Mouse (Mus musculus) macrophage (primary cell): Measurements from ENCODE around the gene Klhl15. TPM values are rescaled to one million over a fixed set of nuclear protein-coding genes. Genes with fewer than 3 reads are reported as not detected.
"Not testable (repeated sequence)": the region's sequence is repeated elsewhere in the genome, so short reads cannot be mapped to it uniquely, and the experiment has no call there.

Experiments used
- H3K27ac ChIP-seq: fragments of 350-480 bp; formaldehyde crosslinking; 2 replicates; pipeline ENCODE4 v1.9.0; 2021
- H3K36me3 ChIP-seq: fragments of 350-480 bp; formaldehyde crosslinking; 2 replicates; pipeline ENCODE4 v1.9.0; 2021; ENCODE audit errors: inconsistent target
- H3K4me3 ChIP-seq: fragments of 350-480 bp; formaldehyde crosslinking; 2 replicates; pipeline ENCODE4 v1.9.0; 2021; ENCODE audit errors: inconsistent target
- H3K79me2 ChIP-seq: fragments of 350-480 bp; formaldehyde crosslinking; 2 replicates; pipeline ENCODE4 v1.9.0; 2021; ENCODE audit errors: inconsistent target
- WGBS: methylation state at CpG from one replicate; pipeline ENCODE4 v1.1.7; 2026; ENCODE audit warnings: inconsistent platforms; ENCODE audit not compliant: missing documents; 5-methylcytosine and 5-hydroxymethylcytosine counted together
- polyA plus RNA-seq: library from polyadenylated mRNA; stranded (reverse); fragments of 250-400 nt; gene quantifications from 3 replicates; pipeline ENCODE4 v1.2.4, GENCODE M21; 2018; ENCODE audit warnings: inconsistent platforms
- total RNA-seq, 78 experiments: library from RNA; depleted of rRNA; stranded (reverse); fragments of 250-400 nt; gene quantifications; 1 replicate in 9 of 78; 2 replicates in 24 of 78; 3 replicates in 43 of 78; 4 replicates in 2 of 78; pipeline ENCODE4 v1.2.4; 2018; ENCODE audit warnings: inconsistent platforms in 56 of 78

Klhl15 gene
- total RNA-seq (2018; cell fraction: chromatin; rRNA removed): 10 to 100 TPM in 17 of 26 experiments, 1 to 10 TPM in 9; 3.6 to 32.9 (median 15.4) TPM
- total RNA-seq (2018; cell fraction: cytosol; rRNA removed): 10 to 100 TPM in 5 of 26 experiments, 1 to 10 TPM in 21; 5.1 to 12.1 (median 7.3) TPM
- total RNA-seq (2018; cell fraction: nucleus; rRNA removed): 10 to 100 TPM in 15 of 26 experiments, 1 to 10 TPM in 11; 4.0 to 30.8 (median 12.1) TPM
- 4.1 to 6.4 TPM (median 4.7 TPM) in 3 replicates for polyA plus RNA-seq

- WGBS: 13% methylated on average over 46 of the region's 70 CpGs
- peaks cover 13% of the 10 kb centered on the region; the same call in 1 of the 2 replicates for H3K79me2 ChIP-seq
- H3K27ac ChIP-seq: no peak within 1 kb of the TSS
- H3K4me3 ChIP-seq: peak within 1 kb of the TSS; percentile 40
- no peaks in the 10 kb centered on the region for H3K36me3 ChIP-seq
Measured at GRCm38 (mm10) chrX:94234532-94235189, at the start of gene Klhl15. Gene Klhl15 (plus strand): TSS chrX:94234599.

DNA sequence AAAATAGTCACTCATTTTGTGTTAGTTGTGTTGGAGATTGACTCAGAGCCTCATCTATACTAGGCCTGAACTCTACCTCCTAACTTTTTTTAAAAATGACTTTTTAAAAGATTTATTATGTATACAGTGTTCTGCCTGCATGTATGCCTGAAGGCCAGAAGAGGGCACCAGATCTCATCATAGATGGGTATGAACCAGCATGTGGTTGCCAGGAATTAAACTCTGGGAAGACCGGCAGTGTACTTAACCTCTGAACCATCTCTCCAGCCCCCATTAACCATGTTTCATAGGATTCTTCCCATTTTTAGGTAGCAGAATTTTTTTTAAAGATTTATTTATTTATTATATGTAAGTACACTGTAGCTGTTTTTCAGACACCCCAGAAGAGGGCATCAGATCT is 49.2 kb upstream of the Klhl15 start:
- Histone ChIP-seq H3K36me3 (no peaks in the 10 kb centered on the region), H3K27ac (no peak overlapping the region), H3K4me3 (no peak overlapping the region), H3K79me2 (no peaks in the 10 kb centered on the region)
- WGBS: 43% methylated on average over 1 of the region's 1 CpGs

DNA sequence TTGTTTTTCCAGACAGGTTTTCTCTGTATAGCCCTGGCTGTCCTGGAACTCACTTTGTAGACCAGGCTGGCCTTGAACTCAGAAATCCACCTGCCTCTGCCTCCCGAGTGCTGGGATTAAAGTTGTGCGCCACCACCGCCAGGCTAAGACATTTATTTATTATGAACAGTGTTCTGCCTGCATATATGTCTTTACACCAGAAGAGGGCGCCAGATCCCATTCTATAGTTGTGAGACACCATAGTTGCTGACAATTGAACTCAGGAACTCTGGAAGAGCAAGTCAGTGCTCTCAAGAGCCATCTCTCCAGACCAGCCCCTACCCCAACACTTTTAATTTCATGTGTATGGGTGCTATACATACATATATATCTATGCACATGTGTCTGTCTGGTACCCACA is 40.5 kb upstream of the Klhl15 start:
- H3K36me3 ChIP-seq: peaks cover 57% of the 10 kb centered on the region
- not testable (repeated sequence) for H3K4me3 ChIP-seq, H3K79me2 ChIP-seq, H3K27ac ChIP-seq
- 71% methylated on average over 3 of the region's 4 CpGs for WGBS

DNA sequence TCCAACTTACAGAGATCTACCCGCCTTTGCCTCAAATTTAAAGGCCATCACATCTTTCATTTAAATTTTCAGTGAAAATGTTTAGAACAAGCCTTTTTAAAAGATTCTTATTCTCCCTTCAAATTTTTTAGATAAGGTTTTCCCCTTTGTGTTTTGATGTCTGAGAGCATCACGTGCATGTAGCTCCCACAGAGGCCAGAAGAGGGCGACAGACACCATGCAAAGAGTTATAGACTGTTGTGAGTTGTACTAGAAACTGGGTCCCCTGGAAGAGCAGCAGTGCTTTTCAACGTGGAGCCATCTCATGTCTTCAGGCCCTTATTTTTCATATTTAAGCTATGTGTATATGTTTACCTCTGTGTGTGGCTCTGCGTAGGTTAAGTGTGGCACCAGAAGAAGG is 36.6 kb upstream of the Klhl15 start:
- no peaks in the 10 kb centered on the region for H3K79me2 ChIP-seq
- H3K36me3 ChIP-seq: peaks cover 74% of the 10 kb centered on the region
- H3K27ac ChIP-seq: no peak overlapping the region
- WGBS: 90% methylated on average over 4 of the region's 5 CpGs
- no peak overlapping the region for H3K4me3 ChIP-seq

DNA sequence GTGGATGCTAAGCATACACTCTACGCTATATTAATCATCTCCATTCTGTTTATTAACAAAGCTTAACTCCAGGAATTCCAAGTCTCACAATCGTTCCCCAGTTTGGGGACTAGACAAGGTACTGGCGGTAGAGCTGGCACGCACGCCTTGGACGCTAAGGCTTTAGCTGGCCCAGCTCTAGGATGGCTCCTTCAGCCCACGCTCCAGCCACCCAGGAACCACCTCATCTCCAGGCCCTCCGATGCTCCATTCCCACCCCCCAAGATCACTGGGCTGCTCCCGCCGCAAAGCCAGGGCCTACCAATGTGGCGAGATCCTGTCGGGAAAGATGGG is 22.2 kb upstream of the Klhl15 start:
- 0% methylated on average over 12 of the region's 12 CpGs for WGBS
- peak overlapping the region; percentile 99 for H3K4me3 ChIP-seq
- H3K79me2 ChIP-seq: peaks cover 51% of the 10 kb centered on the region

DNA sequence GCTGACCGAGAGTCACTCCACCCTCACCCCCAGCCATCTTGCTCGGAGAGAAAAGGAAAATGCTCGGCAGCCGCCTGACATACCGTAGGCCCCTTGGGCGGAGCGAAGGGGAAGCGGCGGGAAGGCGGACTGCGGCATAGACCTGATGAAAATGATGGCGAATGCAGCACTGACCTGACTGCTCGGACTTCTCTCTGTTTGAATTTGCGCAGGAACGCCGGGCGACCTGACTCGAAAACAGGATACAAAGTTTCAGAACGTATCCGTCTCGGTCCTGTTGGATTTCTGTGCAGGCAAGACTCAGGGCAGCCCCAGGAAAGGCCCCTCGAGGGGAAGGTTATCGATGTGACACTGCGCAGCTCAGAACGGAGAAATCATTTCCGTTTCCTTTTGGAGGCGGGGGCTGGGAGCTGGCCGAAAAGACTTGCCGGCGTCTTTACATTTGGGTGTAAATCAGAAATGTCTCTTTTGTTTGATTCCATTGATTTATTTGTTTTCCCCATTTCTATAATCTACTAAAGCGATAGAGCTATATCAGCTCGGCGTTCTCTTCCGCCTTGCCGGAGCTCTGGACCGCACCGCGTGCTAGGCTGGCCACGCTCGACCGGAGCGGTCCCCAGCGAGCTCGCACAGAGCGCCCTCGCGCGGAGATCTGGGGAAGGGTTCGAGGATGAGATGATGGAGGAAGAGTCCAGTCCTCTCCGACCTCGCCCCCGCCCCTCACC is 21.6 kb upstream of the Klhl15 start, which contains the start of gene Eif2s3x:
Gene Eif2s3x (minus strand): TSS at position 266 of the 725 bp plus-strand sequence.
- H3K36me3 ChIP-seq: peaks cover 19% of the 10 kb centered on the region
- under 1% methylated on average over 41 of the region's 52 CpGs for WGBS
- peaks cover 46% of the 10 kb centered on the region for H3K79me2 ChIP-seq
- peak within 1 kb of the TSS; percentile 88 for H3K27ac ChIP-seq
- H3K4me3 ChIP-seq: peak within 1 kb of the TSS; percentile 99

More for the DNA sequence above, 22.2 kb upstream of the Klhl15 start:
- H3K27ac ChIP-seq: peak overlapping the region; percentile 88
- peaks cover 24% of the 10 kb centered on the region for H3K36me3 ChIP-seq

DNA sequence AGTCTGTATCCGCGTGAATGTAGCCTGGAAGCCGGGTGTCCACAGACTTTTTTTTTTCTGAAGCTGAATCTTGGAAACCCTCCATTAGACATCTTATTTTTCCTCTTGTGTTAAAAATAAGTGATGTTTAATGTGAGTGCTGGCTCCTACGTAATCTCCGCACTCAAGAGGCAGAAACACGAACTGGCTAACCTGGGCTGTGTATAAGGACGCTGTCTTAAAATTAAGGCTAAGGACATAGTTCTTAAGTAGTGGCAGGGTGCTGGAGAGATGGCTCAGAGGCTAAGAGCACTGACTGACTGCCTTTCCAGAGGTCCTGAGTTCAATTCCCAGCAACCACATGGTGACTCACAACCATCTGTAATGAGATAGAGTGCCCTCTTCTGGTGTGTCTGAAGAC is 21.0 kb upstream of the Klhl15 start:
- Histone ChIP-seq H3K4me3 (peak overlapping the region; percentile 99), H3K27ac (no peak overlapping the region)
- 9% methylated on average over 7 of the region's 7 CpGs for WGBS

GRCm38 (mm10) chrX:94233432-94233831 is 967 bp upstream of the Klhl15 start:
- Histone ChIP-seq H3K79me2 (peaks cover 13% of the 10 kb centered on the region; the same call in 1 of the 2 replicates), H3K27ac (no peak overlapping the region), H3K4me3 (no peak overlapping the region), H3K36me3 (no peaks in the 10 kb centered on the region)
- 21% methylated on average over 5 of the region's 5 CpGs for WGBS

More for the DNA sequence above, 21.0 kb upstream of the Klhl15 start:
- Histone ChIP-seq H3K36me3 (peaks cover 13% of the 10 kb centered on the region), H3K79me2 (peaks cover 40% of the 10 kb centered on the region)

DNA sequence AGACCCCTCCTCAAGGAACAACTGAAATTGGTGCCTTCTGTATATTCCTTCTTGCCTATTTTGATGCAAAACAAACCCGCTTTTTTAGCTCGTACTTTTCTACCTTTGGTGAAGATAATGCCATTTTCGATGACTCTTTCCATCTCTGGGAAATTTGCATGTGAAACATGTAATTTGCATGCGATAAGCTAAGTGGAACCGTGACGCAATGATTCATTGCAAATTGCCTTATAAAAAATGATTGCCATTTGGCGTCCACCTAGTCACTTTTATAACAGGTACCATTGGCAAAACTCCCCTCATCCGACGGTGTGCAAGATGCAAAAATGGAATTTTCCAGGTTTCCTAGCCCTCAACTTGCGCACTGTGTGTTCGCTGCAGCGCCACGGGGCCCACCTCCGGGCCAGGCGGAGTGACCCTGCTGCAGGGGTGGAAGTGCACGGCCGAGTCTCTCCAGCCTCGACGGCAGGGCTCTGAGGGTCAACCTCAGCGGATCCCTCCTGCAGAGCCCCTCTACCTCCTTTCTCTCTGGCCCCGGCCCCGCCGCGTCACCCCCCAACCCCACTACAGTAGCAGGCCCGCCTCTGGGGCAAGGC is 365 bp upstream of the Klhl15 start:
- Histone ChIP-seq H3K27ac (no peak overlapping the region), H3K79me2 (peaks cover 13% of the 10 kb centered on the region; the same call in 1 of the 2 replicates), H3K36me3 (no peaks in the 10 kb centered on the region), H3K4me3 (peak overlapping the region; percentile 30)
- 20% methylated on average over 17 of the region's 25 CpGs for WGBS

DNA sequence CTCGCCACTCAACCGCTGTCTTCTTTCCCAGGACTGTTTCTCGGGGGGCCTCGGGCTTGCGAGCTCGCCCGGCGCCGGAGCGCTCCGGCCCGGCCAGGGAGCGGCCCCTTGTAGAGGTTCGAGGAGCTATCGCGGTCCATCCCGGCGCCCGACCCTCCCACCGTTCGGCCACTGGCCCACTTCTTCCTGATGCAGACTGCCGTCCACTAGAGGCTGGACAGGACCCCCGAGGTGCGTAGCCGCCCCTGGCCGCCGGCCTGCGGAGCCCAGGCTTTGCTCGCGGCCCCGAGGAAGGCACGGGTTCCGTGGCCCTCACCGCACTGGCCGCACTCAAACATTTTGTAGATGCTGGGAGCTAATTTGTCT is 774 bp downstream of the Klhl15 start:
- WGBS: 26% methylated on average over 13 of the region's 35 CpGs

GRCm38 (mm10) chrX:94235601-94236000 is 1.2 kb downstream of the Klhl15 start:
- Histone ChIP-seq H3K36me3 (no peaks in the 10 kb centered on the region), H3K27ac (no peak overlapping the region), H3K4me3 (peak overlapping the region; percentile 40), H3K79me2 (peaks cover 13% of the 10 kb centered on the region; the same call in 1 of the 2 replicates)
- WGBS: 48% methylated on average over 12 of the region's 12 CpGs

More for the DNA sequence above, 774 bp downstream of the Klhl15 start:
- Histone ChIP-seq H3K4me3 (peak overlapping the region; percentile 40), H3K36me3 (no peaks in the 10 kb centered on the region), H3K79me2 (peaks cover 13% of the 10 kb centered on the region; the same call in 1 of the 2 replicates), H3K27ac (no peak overlapping the region)

DNA sequence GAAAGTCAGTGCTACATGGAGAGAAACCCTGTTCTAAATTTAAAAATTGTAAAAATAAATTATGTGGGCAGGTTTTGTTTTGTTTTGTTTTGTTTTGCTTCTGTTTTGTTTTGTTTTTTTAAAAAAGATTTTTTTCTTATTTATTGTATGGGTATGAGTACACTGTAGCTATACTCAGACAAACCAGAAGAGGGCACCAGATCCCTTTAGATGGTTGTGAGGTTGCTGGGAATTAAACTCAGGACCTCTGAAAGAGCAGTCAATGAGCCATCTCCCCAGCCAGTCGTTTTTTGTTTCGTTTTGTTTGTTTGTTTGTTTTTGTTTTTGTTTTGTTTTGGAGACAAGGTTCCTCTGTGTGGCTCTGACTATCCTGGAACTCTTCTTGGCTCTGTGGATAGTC is 54.5 kb downstream of the Klhl15 start:
- Histone ChIP-seq H3K36me3 (no peaks in the 10 kb centered on the region), H3K79me2 (no peaks in the 10 kb centered on the region), H3K27ac (no peak overlapping the region), H3K4me3 (no peak overlapping the region)
- no CpG with 5 or more reads among the region's 2 CpGs for WGBS

DNA sequence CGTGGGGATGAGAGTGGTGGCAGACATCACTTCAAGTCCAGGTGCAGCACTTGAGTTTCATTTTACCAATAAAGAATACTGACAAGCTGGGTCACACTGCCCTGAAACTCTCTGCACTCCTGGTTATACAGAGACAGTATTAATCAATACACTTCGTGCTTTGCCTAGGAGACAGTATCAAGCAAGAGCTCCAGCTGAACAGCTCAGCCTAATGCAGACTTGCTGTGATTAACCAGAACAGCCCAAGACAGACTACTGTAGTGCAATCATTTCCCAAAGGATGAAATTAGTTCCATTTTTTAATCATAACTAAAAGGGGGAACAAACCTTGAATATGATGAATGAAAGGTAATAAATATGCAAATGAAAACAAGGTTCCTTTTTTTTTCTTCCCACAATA is 68.5 kb downstream of the Klhl15 start:
- 75% methylated on average over 1 of the region's 2 CpGs for WGBS

GRCm38 (mm10) chrX:94321036-94321902 is 86.9 kb downstream of the Klhl15 start:
- Histone ChIP-seq H3K27ac (no peak overlapping the region), H3K36me3 (no peaks in the 10 kb centered on the region), H3K79me2 (no peaks in the 10 kb centered on the region), H3K4me3 (no peak overlapping the region)
- WGBS: 81% methylated on average over 9 of the region's 11 CpGs

More for the DNA sequence above, 68.5 kb downstream of the Klhl15 start:
- Histone ChIP-seq H3K79me2 (no peaks in the 10 kb centered on the region), H3K36me3 (no peaks in the 10 kb centered on the region), H3K4me3 (no peak overlapping the region), H3K27ac (no peak overlapping the region)
